Mouse (Mus musculus): Measurements from ENCODE around the gene Ttc17.
A peak's percentile ranks its signal among the peaks of the same experiment; 100 is the strongest.

Gene Ttc17

DNA sequence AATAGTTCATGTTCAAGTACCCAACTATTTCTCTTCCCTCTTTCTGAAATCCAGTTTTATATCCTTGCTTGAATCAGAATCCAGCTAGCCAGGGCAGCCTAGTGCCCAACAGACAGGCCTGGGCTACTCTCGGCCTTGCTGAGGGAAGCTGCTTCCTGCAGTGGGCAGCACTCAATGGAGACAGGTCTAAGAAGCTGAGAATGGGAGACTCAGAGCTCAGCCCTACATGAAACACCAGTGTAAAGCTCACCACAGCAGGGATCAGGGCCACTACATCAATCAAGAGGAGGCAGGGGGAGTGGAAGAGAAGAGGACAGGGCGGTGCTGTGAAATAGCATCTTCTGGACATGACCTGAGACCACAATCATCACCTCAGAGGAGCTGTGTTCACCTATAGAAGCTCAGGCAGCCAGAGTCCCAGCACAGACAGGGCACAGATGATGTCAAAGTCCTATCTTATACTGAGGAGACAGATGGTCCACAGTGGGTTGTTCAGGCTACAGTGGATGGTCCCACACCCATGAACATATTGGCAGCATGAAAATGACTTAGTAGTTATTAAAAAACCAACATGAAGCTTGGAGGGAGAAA, 25.3 kb downstream of the Ttc17 start:
- DNase-seq (ENCODE audit: low spot score) = no peak

DNA sequence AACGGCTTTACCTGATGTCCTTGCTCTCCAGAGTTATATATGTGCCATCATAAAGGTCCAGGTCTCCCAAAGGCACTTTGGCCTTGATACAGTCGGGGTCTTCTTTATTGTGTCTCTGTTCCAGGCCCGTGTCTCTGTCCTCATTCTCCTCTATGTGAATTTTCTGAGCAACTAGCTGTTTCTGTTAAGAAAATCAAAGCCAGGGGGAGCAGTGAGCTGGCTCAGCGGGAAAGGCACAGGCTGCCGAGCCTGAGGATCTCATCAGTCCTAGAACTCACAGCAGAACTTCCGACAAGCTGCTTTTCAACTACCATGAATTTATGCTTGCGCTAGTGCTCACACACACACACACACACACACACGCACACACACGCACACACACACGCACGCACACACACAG, 27.8 kb downstream of the Ttc17 start:
- no peak for DNase-seq (ENCODE audit: low spot score)

DNA sequence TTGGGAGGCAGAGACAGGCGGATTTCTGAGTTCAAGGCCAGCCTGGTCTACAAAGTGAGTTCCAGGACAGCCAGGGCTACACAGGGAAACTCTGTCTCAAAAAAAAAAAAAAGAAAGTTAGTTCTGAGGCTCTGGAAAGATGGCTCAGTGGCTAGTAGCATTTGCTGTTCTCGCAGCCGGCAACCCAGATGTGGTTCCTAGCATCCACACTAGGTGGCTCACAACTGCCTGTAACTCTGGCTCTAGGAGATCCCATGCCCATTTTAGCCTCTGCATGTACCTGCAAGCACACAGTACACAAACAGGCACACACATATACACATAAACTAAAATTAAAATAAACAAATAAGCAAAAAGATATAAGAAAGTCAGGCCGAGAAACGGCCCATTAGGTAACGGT, 35.4 kb downstream of the Ttc17 start:
- no peak for DNase-seq (ENCODE audit: low spot score)

DNA sequence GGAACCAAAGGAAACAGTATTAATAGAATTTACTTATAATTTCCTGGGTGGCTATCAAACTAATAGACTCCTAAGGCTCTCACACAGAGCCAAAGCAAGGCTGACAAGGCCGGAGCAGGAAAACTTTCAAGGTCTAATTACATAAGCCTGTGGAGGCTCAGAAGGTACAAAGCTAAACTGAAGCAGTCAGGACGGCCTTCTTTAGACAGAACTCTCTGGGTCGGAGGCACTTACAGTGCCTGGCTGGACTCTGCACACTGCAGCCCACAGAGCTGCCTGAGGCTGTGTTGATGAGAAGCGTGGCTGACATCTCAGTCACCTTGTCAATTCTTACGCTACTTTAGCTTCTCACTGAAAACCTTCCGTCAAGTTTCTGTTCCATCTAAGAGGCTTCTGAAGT, 42.7 kb downstream of the Ttc17 start:
- DNase-seq (ENCODE audit: low spot score) = no peak

DNA sequence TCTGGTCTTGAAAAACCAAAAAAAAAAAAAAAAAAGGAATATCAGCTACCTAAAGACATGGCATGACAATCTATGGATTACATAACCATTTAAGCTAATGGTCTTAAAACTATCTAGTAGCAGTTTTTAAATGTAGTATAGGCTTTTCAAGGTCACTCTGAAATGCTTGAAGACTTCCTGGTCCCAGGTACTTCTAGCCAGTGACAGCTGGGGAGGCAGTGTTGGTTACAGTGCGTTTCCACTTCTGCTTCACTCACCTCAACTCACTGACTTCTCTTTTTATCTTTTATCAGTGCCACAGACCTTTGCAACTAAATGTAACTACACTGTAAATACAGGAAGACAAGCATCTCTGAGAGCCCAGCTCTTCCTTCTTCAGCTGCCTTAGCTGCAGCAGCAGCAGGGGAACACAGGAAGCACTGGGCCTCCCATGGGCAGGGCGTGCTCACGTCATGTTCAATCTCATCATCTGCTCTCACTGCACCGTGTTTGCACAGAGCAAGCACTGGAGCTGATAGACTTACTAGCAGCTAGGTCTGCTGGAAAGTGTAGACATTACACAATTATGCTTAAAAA, 46.0 kb downstream of the Ttc17 start:
- DNase-seq (ENCODE audit: low spot score) = peak; percentile 10

DNA sequence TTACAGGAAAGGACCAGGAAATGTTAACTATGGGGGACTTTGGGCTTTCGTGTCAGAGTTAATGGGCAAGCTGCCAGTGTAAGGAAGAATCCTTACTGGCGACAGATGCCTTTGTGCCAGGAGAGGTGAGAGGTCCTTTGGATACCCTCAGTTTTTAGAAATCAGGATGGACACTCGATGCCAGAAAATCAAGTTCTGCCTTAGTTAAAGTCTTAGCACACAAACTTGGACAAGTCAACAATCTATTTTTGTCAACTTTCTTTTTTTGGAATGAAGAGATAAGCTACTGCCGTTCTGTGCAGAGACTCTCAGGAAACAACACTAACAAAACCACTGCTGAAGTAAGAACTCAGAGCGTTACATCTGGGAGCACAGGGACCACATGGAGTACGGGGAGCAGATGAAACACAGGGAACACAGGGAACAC, 58.3 kb downstream of the Ttc17 start:
- no peak for DNase-seq (ENCODE audit: low spot score)

DNA sequence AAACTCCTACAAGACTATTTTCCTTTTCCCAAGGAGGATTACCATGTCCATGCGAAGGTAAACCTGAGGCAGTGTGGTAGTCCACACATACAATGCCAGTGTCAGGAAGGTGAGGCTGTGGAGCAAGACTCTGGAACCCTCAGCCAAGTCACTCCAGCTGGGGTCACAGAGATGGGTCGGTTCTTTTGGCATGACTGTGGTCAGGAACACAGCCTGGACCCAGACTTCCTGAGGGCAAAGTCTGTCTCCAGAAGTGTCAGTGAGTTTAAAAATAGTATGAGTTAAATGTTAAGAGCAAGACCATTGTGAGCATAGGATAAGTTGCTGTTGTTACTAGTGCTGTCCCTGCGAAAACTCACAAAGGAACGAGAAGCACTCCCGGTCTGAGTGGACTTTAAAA, 59.7 kb downstream of the Ttc17 start:
- no peak for DNase-seq (ENCODE audit: low spot score)

DNA sequence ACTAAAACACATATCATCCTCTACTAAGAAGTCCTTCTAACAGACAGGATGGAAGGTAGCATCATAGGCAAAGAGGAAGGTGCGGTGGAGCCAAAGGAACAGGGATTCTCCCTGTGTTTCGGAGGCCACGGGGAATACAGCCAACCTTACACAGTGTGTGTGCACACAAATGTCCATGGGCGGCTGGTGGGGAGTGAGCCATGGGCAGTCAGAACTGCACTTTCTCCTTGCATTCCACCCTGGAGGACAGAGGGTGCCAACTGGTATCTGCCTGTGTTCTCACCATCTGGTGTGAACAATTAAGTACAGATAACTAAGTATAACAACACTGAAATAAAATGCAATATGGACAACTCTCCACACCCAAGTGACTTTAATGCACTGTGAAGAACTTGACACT, 61.9 kb downstream of the Ttc17 start:
- DNase-seq (ENCODE audit: low spot score) = no peak

DNA sequence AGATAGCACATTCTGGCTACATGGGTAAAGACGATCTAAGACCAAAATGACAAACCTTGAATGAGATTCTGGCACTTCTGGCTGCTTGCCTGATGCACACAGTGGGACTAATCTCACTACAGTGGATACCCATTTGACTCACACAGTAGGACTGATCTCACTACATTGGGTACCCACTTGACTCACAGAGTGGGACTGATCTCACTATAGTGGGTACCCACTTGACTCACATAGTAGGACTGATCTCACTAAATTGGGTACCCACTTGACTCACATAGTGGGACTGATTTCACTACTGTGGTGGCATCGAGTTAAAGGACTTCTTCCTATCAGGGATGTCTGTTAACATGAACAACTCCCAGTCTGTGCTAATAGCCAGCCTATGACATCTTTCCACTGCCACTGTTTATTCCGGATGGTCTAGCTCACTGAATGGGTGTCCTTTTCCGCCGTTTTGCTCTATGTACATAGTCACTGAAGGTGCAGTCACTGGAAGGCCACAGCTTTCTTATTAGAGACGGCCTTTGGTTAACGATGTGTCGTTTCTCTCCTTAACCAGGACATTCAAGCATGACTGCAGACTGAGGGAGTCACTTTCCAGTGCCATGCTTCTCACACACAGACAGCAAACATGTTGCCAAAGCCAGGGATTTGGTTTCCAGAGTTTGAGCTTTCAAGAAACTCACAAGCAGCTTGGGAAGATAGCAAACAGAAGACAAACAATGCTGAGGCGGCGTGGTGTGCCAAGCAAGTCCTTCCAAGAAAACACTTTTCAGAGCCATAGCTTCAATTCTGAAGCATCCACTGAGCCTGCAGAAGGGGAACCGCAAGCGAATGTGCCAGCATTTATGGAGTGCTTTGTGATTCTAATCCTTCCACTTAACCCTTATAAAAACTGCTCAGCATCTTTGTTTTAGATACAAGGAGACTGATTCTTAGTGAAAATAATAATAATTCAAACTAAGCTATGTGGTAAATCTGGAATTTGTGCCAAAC, 62.9 kb downstream of the Ttc17 start:
- no peak for DNase-seq (ENCODE audit: low spot score)

DNA sequence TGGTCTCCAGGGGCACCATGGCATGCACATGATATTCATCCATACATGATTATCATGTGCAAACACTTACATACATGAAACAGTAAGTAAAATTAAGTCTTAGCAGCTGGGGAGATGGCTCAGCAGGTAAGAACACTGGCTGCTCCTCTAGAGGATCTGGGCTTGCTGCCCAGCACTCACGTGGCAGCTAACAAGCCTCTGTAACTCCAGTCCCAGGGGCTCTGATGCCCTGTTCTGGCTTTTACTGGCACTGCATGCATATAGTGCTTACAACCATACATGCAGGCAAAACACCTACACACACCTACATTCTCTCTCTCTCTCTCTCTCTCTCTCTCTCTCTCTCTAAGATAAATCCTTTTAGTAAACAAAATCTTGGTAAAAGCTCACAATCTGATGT, 65.7 kb downstream of the Ttc17 start:
- no peak for DNase-seq (ENCODE audit: low spot score)

DNA sequence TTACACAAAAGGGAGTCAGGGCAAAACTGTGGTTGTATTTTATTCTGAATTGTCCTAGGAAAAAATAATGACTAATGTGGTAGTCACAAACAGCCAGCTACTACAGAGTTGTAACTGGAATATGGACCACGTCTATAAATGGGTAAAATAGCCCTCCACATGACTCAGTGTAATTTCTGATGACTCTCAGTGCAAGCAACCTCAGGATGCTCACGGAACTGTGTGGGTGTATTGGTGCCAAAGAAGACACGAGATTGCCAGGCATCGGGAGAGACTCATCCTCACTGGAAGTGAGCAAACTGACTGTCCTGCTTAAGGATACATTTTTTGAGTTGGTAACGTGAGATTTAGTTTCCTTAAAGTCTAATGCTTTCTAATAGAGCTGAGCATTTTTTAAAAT, 67.0 kb downstream of the Ttc17 start:
- DNase-seq (ENCODE audit: low spot score) = no peak

DNA sequence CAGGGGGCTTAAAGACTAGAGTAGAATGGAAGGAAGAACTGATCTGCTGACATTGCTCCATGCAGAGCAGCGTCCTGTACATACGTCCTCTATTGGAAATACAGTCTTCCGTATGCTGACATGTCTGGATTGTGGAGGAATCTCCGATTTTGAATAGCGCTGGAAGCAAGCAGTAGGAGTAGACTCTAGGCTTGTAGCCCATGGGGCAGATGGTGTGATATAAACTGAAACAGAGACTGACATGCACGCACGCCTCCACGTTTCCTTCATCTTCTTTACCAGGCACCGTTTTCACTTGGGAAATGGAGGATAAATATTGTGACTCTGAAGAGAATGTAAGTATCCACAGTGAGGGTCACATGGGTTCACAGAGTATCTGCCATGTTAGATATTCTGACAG, 70.2 kb downstream of the Ttc17 start:
- DNase-seq (ENCODE audit: low spot score) = no peak

DNA sequence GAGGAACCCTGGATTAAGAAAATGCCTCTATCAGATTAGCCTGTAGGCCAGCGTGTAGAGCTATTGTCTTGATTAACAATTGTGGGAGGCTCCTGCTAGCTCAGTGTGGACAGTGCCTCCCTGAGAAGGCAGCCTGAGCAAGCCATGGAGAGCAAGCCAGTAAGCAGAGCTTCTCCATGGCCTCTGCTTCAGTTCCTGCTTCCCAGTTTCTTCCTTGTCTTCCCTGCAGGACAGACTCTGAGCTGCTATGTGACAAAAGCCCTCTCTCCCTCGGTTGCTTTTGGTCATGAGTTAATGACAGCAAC, 71.8 kb downstream of the Ttc17 start:
- no peak for DNase-seq (ENCODE audit: low spot score)

DNA sequence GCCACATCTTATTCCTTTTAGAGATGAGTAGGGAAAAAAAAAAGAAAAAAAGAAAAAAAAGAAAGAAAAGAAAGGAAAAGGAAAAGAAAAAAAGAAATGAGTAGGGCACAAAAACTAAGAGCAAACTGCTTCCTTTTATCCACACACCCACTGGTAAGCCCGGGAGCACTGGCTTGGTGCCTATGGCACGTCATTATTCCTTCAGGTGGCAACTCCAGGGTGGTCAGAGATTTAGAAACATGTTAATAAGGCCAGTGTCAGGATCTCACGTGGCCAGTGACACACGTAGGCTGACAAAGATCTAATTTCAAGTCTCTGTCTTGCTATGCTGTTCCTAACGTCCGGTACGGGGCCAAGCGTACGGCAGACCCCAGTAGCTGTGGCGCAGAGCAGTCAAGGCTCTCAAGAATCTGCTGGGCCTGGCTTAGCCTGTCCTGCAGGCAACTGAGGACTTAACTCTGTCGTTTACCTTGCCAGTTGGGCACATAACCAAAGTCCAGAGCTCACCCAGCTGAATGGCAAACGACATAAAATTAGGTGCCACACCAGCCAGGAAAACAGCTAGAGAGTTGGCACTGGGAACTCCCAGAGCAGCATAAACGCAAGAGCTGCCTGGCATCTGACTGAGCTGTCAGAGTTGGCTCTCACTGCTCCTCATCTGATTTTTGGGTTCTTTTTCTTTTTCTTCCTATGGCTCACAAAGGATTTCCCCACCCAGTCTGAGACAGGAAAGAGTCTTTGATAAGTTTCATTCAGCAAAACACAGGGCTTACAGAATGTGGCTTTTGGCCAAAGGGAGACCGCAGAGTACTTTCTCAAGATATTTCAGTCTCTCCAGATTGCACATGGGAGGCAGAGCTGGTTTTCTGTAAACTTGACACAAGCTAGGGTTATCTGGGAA, 72.4 kb downstream of the Ttc17 start:
- DNase-seq (ENCODE audit: low spot score) = no peak

DNA sequence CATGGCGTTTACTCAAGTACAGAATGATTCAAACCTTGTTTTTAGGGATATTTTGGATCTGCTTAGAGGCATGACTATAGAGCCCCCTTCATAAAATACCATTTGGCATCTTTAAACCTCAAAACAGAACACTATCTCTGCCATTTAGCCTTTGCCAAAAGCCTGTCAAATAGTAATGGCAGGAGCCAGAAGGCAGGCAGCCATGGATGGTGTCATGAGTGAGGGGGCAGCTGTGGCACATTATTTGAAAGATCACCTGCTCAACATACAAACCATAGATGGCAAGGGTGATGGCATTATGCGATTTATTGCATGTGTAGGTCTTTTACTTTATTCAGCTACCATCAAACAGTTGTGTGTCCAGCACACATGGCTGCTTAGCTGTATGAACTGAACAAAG, 73.4 kb downstream of the Ttc17 start:
- DNase-seq (ENCODE audit: low spot score) = no peak

DNA sequence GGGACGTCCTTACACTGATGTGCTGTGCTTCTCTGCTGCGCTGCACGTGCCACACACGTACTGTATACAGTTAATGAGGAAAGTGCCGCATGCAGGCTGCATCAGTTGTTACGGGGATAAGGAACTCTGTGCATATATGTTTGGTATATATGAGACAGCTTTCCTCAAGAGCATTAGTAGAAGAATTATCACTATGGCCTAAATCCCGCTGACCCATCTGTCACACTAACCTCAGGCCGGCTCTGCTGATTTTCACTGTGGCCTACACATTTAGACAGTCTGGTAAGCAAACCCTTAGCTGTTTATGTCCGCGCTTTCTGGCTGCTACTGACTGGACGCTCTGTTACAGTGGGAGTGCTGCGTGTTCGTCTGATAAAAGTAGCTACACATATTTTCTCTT, 77.2 kb downstream of the Ttc17 start:
- no peak for DNase-seq (ENCODE audit: low spot score)

DNA sequence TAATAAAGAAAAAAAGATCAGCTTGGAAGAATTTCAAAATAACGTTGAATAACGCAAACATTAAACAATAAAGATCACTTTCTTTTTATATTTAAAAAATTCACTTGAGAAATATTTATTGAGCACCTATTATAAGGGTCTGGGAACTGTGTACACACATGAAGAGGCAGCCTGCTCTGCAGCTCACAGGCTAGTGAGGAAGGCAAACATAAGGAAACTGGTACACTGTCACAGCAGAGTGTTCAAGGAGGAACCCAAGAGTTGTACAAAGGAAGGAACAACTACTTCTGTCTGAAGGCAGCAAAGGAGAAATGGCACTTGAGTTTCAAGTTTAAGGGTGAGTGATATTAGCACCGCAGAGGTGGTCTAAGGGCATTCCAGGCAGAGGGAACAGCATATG, 78.7 kb downstream of the Ttc17 start:
- DNase-seq (ENCODE audit: low spot score) = no peak

DNA sequence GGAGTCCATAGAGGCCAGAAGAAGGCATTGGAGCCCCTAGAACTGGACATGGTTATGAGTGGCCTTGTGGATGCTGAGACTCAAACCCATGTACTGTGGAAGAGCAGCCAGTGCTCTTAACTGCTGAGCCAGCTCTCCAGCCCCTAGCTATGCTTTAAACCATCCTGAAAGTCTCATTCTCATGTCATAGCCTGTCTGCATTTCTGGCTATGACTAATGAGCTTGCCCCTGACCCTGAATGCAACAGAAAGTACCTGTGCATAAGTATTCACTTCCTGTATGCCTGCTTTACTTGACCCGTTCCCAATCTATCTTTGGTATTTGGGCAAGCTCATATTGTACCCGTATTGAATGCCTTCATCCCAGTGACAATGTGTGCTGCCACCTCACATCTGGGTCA, 86.7 kb downstream of the Ttc17 start:
- no peak for DNase-seq (ENCODE audit: low spot score)

DNA sequence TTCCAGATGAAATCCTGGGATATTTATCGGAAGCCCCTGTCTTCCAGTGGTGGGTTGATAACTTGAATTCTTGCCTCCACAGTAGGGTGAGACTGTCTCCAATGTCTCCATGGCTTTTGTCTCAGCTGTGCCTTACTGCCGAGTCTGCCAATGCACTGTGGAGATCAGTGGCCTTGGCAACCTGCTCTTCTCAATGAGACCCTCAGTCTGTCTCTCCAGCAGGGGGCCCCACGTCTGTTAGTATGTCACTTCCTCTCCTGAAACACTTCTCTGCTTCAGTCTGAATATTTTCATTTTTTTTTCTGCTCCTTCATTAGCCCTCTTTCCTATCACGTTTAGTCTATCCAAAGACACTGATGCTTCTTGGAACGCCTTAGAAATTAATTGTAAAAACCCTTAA, 90.0 kb downstream of the Ttc17 start:
- DNase-seq (ENCODE audit: low spot score) = no peak

DNA sequence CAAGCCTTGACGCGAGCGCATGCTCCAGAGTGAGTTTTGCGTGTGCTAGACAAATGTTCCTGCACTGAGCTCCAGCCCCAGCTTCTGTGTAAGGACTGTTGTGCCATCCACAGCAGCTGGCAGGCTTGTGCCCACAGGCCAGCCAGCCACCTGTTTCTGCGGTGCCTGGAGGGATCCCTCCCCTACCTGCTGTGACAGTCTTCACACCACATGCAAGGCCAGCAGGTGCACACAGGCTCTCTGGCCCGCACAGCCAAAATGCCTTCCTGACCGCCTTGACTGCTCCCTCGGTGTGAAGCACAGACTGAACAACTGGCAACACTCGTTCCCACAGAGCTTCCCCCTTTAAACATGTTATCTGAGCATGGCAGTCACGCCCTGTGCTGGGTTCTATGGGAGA, 102.5 kb downstream of the Ttc17 start:
- DNase-seq (ENCODE audit: low spot score) = no peak

DNA sequence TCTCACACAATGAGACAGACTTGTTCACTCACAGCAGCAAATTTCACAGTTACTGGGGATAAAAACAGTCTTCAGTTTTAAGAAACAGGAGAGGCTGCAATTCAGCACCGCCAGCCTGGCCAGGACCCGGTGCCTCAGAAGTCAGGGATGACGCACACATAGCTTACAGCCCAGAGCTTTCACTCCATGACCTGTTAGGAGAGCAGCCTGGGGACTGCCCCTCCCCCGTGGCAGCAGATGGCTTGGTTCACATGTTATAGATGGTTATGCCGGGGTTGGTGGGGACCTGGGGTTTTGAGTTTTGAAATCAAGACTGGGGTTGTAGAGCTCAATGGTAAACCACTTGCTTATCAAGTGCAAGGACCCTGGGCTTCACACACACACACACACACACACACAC, 104.1 kb downstream of the Ttc17 start:
- no peak for DNase-seq (ENCODE audit: low spot score)

DNA sequence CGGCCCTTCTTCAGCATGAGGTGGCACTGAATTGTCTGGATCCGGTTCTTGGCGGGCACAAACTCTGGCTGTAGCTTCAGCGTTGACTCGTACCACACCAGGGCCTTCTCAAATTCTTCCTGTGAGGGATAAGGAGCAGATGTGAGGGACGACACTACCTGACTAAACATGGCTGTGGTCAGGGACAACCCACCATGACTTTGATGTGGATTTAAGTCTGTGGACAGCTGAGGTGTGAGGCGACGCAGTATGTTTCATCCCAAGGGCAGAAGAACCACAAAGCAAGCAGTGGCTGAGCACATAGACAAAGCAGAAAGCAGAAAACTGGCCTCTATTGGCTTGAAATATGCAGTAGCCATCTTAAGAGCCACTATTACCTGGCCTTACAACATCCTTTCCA, 104.7 kb downstream of the Ttc17 start:
- DNase-seq (ENCODE audit: low spot score) = no peak

DNA sequence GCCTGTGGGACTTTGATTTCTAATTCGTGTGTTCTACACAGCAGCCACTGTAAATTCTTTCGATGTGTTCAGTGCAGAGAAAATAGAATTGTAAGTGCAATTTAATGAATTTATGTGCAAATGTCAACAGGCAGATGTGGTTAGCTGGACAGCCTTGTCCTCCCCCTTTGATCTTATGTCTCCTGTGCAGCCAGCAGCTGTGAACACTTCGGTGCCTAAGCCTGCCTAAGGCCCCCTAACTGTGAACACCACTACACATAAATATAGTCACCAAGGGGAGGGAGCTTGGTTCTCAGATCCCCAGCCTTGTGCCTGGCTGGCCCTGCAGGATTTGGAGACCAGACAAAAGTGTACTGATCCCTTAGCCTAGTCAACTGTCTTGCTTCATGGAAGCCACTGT, 109.0 kb downstream of the Ttc17 start:
- no peak for DNase-seq (ENCODE audit: low spot score)
